Mouse (Mus musculus) CH12.LX (cell line): ENCODE measurements around the gene Usp30. TPM values are rescaled to one million over a fixed set of nuclear protein-coding genes. Genes with fewer than 3 reads are reported as not detected.

Source experiments
- DNase-seq: peaks from one replicate; pipeline ENCODE4 v3.0.0-alpha.2; 2013; ENCODE audit errors: extremely low read depth
- H3K27ac ChIP-seq: 2 replicates; pipeline ENCODE4 v1.5.1; 2012; ENCODE audit warnings: low read depth, mild to moderate bottlenecking, control low read depth, moderate library complexity; ENCODE audit not compliant: insufficient read depth
- H3K27me3 ChIP-seq: replicated peaks from 2 replicates; pipeline ENCODE3; 2012; ENCODE audit warnings: inconsistent platforms
- H3K36me3 ChIP-seq, 2 experiments: replicated peaks in 1 of 2; 2 replicates each; pipeline versions ENCODE3 to v1.6.1; 2012; ENCODE audit warnings: inconsistent platforms in 1 of 2, low read length in 1 of 2, mild to moderate bottlenecking in 1 of 2, mixed read lengths in 1 of 2, moderate library complexity in 1 of 2; ENCODE audit not compliant: control insufficient read depth in 1 of 2, insufficient read depth in 1 of 2
- H3K4me1 ChIP-seq, 2 experiments: 2 replicates each; pipeline ENCODE4 v1.6.1; 2012; ENCODE audit warnings: inconsistent platforms in 1 of 2, moderate library complexity in 1 of 2; ENCODE audit not compliant: insufficient read depth in 2 of 2, control insufficient read depth in 1 of 2
- H3K4me2 ChIP-seq: 2 replicates; pipeline ENCODE4 v1.6.1; 2012; ENCODE audit warnings: low read depth, mild to moderate bottlenecking, control low read depth; ENCODE audit not compliant: poor library complexity, insufficient read depth, severe bottlenecking
- H3K4me3 ChIP-seq, 3 experiments: fragments of 150-350 bp in 1 of 3; sonication (generic) in 1 of 3; replicated peaks in 1 of 3; 2 replicates each; pipeline versions ENCODE3 to v1.5.1; 2011 to 2012; ENCODE audit warnings: low read depth in 2 of 3, low read length in 2 of 3, mild to moderate bottlenecking in 2 of 3, moderate library complexity in 2 of 3, control low read depth in 1 of 3, improper control_type of control experiment in 1 of 3, inconsistent platforms in 1 of 3, mixed read lengths in 1 of 3; ENCODE audit not compliant: poor library complexity in 1 of 3
- H3K79me2 ChIP-seq: replicated peaks from 2 replicates; pipeline ENCODE4 v1.6.1; 2012; ENCODE audit warnings: mild to moderate bottlenecking, moderate library complexity; ENCODE audit not compliant: control insufficient read depth, poor library complexity, insufficient read depth, severe bottlenecking; ENCODE audit errors: extremely low read depth
- H3K9ac ChIP-seq: 2 replicates; pipeline ENCODE4 v1.6.1; 2012; ENCODE audit warnings: low read depth, mild to moderate bottlenecking, control low read depth, moderate library complexity; ENCODE audit not compliant: insufficient read depth
- H3K9me3 ChIP-seq: replicated peaks from 2 replicates; pipeline ENCODE3; 2012; ENCODE audit warnings: low read length, inconsistent platforms, mixed read lengths
- BHLHE40 ChIP-seq: IDR thresholded peaks from 2 replicates; pipeline ENCODE4 v1.6.1; 2011; ENCODE audit warnings: mild to moderate bottlenecking, low read depth, low read length, improper control_type of control experiment
- CHD1 ChIP-seq: IDR thresholded peaks from 2 replicates; pipeline ENCODE4 v1.6.1; 2012; ENCODE audit warnings: low read depth, low read length, improper control_type of control experiment, inconsistent platforms
- GABPA ChIP-seq: IDR thresholded peaks from 2 replicates; pipeline ENCODE4 v1.6.1; 2012; ENCODE audit warnings: low read depth, low read length, improper control_type of control experiment, inconsistent platforms; ENCODE audit not compliant: insufficient replicate concordance
- IRF4 ChIP-seq: IDR thresholded peaks from 2 replicates; pipeline ENCODE4 v1.6.1; 2014; ENCODE audit warnings: low read depth, mild to moderate bottlenecking, inconsistent platforms, low read length, improper control_type of control experiment
- JUN ChIP-seq: IDR thresholded peaks from 2 replicates; pipeline ENCODE4 v1.6.1; 2011; ENCODE audit warnings: low read depth, mild to moderate bottlenecking, low read length, improper control_type of control experiment, moderate library complexity; ENCODE audit not compliant: insufficient read depth
- KAT2A ChIP-seq: IDR thresholded peaks from 2 replicates; pipeline ENCODE4 v1.6.1; 2012; ENCODE audit warnings: low read length, improper control_type of control experiment, inconsistent platforms; ENCODE audit not compliant: insufficient replicate concordance
- MAFK ChIP-seq: IDR thresholded peaks from 2 replicates; pipeline ENCODE4 v1.6.1; 2011; ENCODE audit warnings: low read length, improper control_type of control experiment; ENCODE audit not compliant: insufficient replicate concordance
- MEF2A ChIP-seq: IDR thresholded peaks from 2 replicates; pipeline ENCODE4 v1.6.1; 2014; ENCODE audit warnings: low read depth, mild to moderate bottlenecking, inconsistent platforms, low read length, improper control_type of control experiment, borderline replicate concordance
- MXI1 ChIP-seq: IDR thresholded peaks from 2 replicates; pipeline ENCODE4 v1.6.1; 2011; ENCODE audit warnings: mild to moderate bottlenecking, low read depth, low read length, improper control_type of control experiment
- MYC ChIP-seq: IDR thresholded peaks from 2 replicates; pipeline ENCODE4 v1.6.1; 2011; ENCODE audit warnings: low read depth, mild to moderate bottlenecking, improper control_type of control experiment, low read length
- NRF1 ChIP-seq: IDR thresholded peaks from 2 replicates; pipeline ENCODE4 v1.6.1; 2014; ENCODE audit warnings: low read depth, mild to moderate bottlenecking, inconsistent platforms, low read length, improper control_type of control experiment, moderate library complexity
- PAX5 ChIP-seq: IDR thresholded peaks from 2 replicates; pipeline ENCODE4 v1.6.1; 2012; ENCODE audit warnings: low read length, inconsistent platforms, mixed read lengths
- RAD21 ChIP-seq: IDR thresholded peaks from 2 replicates; pipeline ENCODE4 v1.6.1; 2011; ENCODE audit warnings: low read depth, mild to moderate bottlenecking, low read length, improper control_type of control experiment, moderate library complexity
- SIN3A ChIP-seq: IDR thresholded peaks from 2 replicates; pipeline ENCODE4 v1.6.1; 2012; ENCODE audit warnings: low read length, improper control_type of control experiment, inconsistent platforms
- SMC3 ChIP-seq: IDR thresholded peaks from 2 replicates; pipeline ENCODE4 v1.6.1; 2011; ENCODE audit warnings: low read depth, low read length, improper control_type of control experiment
- TBP ChIP-seq: conservative IDR thresholded peaks from 2 replicates; pipeline ENCODE4 v1.6.1; 2011; ENCODE audit warnings: low read depth, low read length, improper control_type of control experiment
- TCF12 ChIP-seq: IDR thresholded peaks from 2 replicates; pipeline ENCODE4 v1.6.1; 2014; ENCODE audit warnings: low read depth, mild to moderate bottlenecking, inconsistent platforms, low read length, improper control_type of control experiment
- USF1 ChIP-seq: IDR thresholded peaks from 2 replicates; pipeline ENCODE4 v1.6.1; 2014; ENCODE audit warnings: low read depth, mild to moderate bottlenecking, inconsistent platforms, low read length, improper control_type of control experiment
- USF2 ChIP-seq: conservative IDR thresholded peaks from 2 replicates; pipeline ENCODE4 v1.6.1; 2011; ENCODE audit warnings: low read depth, low read length, improper control_type of control experiment
- ZNF384 ChIP-seq: IDR thresholded peaks from 2 replicates; pipeline ENCODE4 v1.6.1; 2012; ENCODE audit warnings: low read depth, low read length, improper control_type of control experiment, inconsistent platforms
- dilution Hi-C: fragments of 300-500 bp; cut with MboI; formaldehyde crosslinking; loops from 2 replicates; pipeline ENCODE4 v1.14.3; 2020; ENCODE audit warnings: low sequenced_read_pairs; ENCODE audit not compliant: extremely low pct_unique_long_range_greater_than_20kb, extremely low pct_ligation_motif_present
- in situ Hi-C: fragments of 300-500 bp; cut with MboI; formaldehyde crosslinking; loops from 3 replicates; pipeline ENCODE4 v1.14.3; 2019; ENCODE audit warnings: low sequenced_read_pairs, low pct_ligation_motif_present, low pct_unique_long_range_greater_than_20kb, mixed read lengths
- polyA plus RNA-seq: library from polyadenylated mRNA; unstranded; fragments of >175 nt; gene quantifications from 2 replicates; pipeline ENCODE4 v1.2.1, GENCODE M21; 2012; ENCODE audit warnings: low read depth; ENCODE audit not compliant: insufficient read length
- total RNA-seq, 2 experiments: library from RNA; depleted of rRNA; stranded (reverse); fragments of 300-350 nt in 1 of 2; fragments of >200 nt in 1 of 2; gene quantifications; 2 replicates each; pipeline ENCODE4 v1.2.3; 2012 to 2014

The Usp30 gene
- total and polyA plus RNA-seq, 3 experiments, result 13.0 to 15.5 (median 14.5) TPM

GRCm38 (mm10) chr5:114040911-114041310, 24.4 kb upstream of the Usp30 start:
- dilution Hi-C loops (no loop called here), in situ Hi-C loops (no loop called here)
- Histone ChIP-seq H3K9ac (0 out of 2 replicates have a peak overlapping the region, but pooled peaks have one; percentile 5), H3K4me1 (peaks cover 4 to 14% of the 10 kb centered on the region in 2 experiments), H3K27me3 (peaks cover 3% of the 10 kb centered on the region), H3K36me3 (no peaks in the 10 kb centered on the region), H3K4me2 (peak overlapping the region; percentile 48), H3K79me2 (no peaks in the 10 kb centered on the region), H3K9me3 (no peaks in the 10 kb centered on the region), H3K27ac (no peak overlapping the region), H3K4me3 (no peak overlapping the region)
- DNase-seq, result peak; percentile 55
- TF ChIP-seq RAD21 (no peak), MXI1 (0 out of 2 replicates have a peak, but pooled peaks have one; percentile 41), IRF4 (0 out of 2 replicates have a peak, but pooled peaks have one; percentile 16)

DNA sequence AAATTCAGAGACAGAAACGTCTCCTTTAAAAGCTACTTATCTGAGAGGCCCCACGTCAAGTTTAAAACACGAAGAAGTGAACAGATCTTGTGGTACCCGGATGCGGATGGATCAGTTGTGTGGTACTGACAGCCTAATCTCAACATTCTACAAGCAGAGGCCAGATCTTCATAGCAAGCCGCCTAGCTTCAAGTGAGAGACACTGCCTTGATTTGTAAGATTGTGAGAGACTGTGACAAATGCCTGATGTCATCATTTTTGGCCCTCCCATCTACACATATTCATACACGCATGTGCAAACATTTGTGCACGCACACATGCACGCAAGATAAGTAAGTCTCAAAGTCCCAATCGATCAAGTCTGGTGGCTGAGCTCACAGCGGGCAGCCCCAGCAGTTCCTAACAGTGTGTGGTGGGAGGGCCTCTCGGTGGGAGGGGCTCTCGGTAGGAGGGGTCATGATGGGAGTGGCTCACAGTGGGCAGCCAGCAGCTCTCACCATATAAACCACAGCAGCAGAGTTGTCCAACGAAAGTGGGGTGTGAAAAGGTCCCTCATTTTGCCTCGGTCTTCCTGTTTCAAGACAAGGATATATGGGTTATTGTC, 23.8 kb upstream of the Usp30 start:
- DNase-seq, result peak; percentile 74
- no peaks in the 10 kb centered on the region for H3K36me3 ChIP-seq
- peak overlapping the region; percentile 48 for H3K4me2 ChIP-seq
- H3K27ac ChIP-seq, result no peak overlapping the region
- H3K79me2 ChIP-seq, result no peaks in the 10 kb centered on the region
- in situ Hi-C loops (no loop called here), dilution Hi-C loops (no loop called here)
- no peak overlapping the region for H3K4me3 ChIP-seq
- H3K9me3 ChIP-seq, result no peaks in the 10 kb centered on the region
- peak overlapping the region; percentile 5; the same call in 1 of the 2 replicates for H3K9ac ChIP-seq
- TF ChIP-seq MEF2A (no peak), USF1 (no peak), ZNF384 (no peak), SIN3A (0 out of 2 replicates have a peak, but pooled peaks have one; percentile 20), BHLHE40 (peak; percentile 48), TBP (no peak), CHD1 (no peak)
- peaks cover 3% of the 10 kb centered on the region for H3K27me3 ChIP-seq
- H3K4me1 ChIP-seq, result peaks cover 4 to 14% of the 10 kb centered on the region in 2 experiments

DNA sequence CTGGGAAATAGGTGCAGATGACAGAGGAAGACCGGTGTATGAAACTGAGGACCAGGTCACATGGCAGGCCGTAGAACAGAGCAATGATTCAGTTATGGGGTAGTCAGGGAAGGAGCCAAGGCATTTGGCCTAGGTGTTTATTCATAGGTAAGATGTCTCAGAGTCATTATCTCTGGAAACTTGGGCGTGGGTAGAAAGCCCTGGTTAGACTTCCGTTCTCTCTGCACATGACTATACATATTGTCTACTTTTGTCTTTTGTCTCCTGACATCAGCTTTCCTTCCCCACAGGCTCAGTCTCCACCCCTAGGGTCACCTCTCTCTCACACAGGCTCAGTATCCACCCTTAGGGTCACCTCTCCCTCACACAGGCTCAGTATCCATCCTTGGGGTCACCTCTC, 21.5 kb upstream of the Usp30 start:
- no peak overlapping the region for H3K27ac ChIP-seq
- no peak overlapping the region for H3K4me3 ChIP-seq
- DNase-seq, result no peak
- no peaks in the 10 kb centered on the region for H3K36me3 ChIP-seq
- no peak overlapping the region for H3K9ac ChIP-seq
- TF ChIP-seq IRF4 (no peak), KAT2A (no peak), NRF1 (no peak), TCF12 (no peak), USF1 (no peak), USF2 (no peak), PAX5 (no peak), CHD1 (no peak), GABPA (no peak), MYC (no peak), RAD21 (no peak), MAFK (no peak), SMC3 (no peak), JUN (no peak)
- no peaks in the 10 kb centered on the region for H3K9me3 ChIP-seq
- in situ Hi-C loops (no loop called here), dilution Hi-C loops (no loop called here)
- H3K4me1 ChIP-seq, result peaks cover 10 to 30% of the 10 kb centered on the region in 2 experiments
- H3K27me3 ChIP-seq, result no peaks in the 10 kb centered on the region
- no peaks in the 10 kb centered on the region for H3K79me2 ChIP-seq
- no peak overlapping the region for H3K4me2 ChIP-seq
